Mouse (Mus musculus) bone marrow macrophage, adult 2 months (primary cell): ENCODE results near the gene Snrnp35. TPM values are rescaled to one million over a fixed set of nuclear protein-coding genes. Genes with fewer than 3 reads are reported as not detected.

Source experiments
- H3K27ac ChIP-seq: 2 replicates; pipeline ENCODE4 v1.5.1; 2012; ENCODE audit warnings: low read depth, low read length; ENCODE audit not compliant: insufficient read depth
- H3K4me1 ChIP-seq: 2 replicates; pipeline ENCODE4 v1.6.1; 2012; ENCODE audit warnings: low read length; ENCODE audit not compliant: control insufficient read depth, insufficient read depth
- H3K4me3 ChIP-seq: 2 replicates; pipeline ENCODE4 v1.5.1; 2012; ENCODE audit warnings: mild to moderate bottlenecking, low read length, moderate library complexity; ENCODE audit not compliant: insufficient read depth
- CTCF ChIP-seq: IDR thresholded peaks from 2 replicates; pipeline ENCODE4 v1.5.1; 2012; ENCODE audit warnings: low read depth, mild to moderate bottlenecking, low read length, moderate library complexity
- POLR2A ChIP-seq: IDR thresholded peaks from 2 replicates; pipeline ENCODE4 v1.6.1; 2012; ENCODE audit warnings: mild to moderate bottlenecking, low read depth, low read length, borderline replicate concordance
- polyA plus RNA-seq: library from polyadenylated mRNA; stranded (reverse); fragments of >200 nt; gene quantifications from 2 replicates; pipeline ENCODE4 v1.2.4, GENCODE M21; 2012; ENCODE audit not compliant: missing spikeins, insufficient read depth, insufficient read length

The Snrnp35 gene
- polyA plus RNA-seq, 1 experiment: 21.6 TPM

DNA sequence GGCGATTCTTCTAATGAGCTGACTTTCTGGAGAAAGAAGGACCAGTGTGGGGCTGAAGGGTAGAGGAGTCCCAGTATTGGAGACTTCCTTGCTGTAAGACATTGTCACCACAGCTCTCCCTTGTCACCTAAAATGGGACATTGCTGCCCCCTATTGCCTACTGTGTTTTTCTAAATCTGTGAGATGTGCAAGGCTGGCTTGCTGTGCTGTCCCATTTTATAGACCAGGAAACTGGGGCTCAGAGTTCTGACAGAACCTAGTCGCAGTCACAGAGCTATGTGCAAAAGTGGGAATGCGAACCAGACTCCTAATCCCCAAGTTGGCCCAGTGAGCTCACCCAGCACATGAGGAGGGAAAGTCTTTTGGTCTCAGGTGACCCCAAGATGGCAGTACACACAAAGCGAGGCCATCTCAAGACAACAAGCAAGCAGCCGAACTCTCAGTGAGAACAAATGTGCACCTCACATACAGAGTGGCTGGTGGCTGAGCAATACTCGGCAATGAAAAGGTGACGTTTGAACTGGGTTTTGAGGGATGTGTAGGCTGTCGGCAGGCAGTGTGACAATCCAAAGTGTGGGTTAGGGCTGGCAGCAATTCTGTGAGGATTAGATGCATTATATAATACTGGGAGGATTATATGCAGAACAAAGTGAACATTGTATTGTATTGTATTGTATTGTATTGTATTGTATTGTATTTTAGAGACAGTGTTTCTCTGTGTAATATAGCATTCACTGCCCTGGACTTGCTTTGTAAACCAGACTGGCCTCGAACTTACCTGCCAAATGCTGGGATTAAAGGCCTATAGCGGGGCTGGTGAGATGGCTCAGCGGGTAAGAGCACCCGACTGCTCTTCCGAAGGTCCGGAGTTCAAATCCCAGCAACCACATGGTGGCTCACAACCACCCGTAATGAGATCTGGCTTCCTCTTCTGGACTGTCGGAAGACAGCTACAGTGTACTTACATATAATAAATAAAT is 56.2 kb downstream of the Snrnp35 start:
- TF ChIP-seq CTCF: no peak
- TF ChIP-seq POLR2A: no peak
- Histone ChIP-seq H3K27ac (no peak overlapping the region), H3K4me3 (no peak overlapping the region), H3K4me1 (peaks cover 12% of the 10 kb centered on the region)

DNA sequence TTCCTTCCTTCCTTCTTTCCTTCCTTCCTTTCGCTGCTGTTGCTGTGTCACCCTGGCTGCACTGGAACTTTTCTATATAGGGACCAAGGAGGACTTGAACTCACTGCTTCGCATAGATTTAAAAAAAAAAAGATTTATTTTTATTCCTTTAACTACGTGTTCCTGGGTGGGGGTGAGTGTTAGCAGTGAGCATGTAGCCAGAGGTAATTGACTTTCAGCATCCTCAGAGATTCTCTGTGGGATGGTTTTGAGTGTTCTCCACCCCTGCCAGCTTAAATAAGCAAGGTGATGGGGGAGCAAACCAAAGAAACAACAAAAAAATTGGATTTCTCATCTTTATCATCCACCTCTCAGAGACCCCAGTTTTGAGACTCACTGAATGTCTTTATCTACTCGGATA is 57.0 kb downstream of the Snrnp35 start:
- no peak overlapping the region; the same call in 1 of the 2 replicates for H3K4me3 ChIP-seq
- peaks cover 12% of the 10 kb centered on the region for H3K4me1 ChIP-seq
- TF ChIP-seq POLR2A: no peak
- TF ChIP-seq CTCF: no peak
- H3K27ac ChIP-seq: peak overlapping the region; percentile 60; the same call in 1 of the 2 replicates

DNA sequence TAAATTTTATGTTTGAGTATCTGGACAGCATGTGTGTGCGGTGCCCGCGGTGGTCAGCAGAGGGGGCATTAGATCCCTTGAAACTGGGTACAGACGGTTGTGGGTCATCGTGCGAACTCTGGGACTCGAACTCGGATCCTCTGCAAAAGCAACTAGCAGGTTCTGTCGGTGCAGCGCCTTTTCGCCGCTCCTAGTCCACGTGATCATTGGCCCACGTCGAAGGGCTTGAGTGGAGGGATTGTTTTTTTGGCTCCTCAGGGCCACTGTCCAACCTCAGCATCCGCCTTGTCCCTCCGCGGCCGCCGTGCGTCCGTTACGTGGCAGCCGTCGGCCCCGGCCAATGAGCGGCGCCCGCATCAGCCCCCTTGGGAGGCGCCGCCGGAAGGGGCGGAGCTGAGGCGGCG is 57.5 kb downstream of the Snrnp35 start, which contains the start of gene Tmed2:
Gene Tmed2 (plus strand): TSS at position 313 of the 404 bp plus-strand sequence.
- peak within 1 kb of the TSS; percentile 82 for H3K4me3 ChIP-seq
- no peak for TF ChIP-seq CTCF
- TF ChIP-seq POLR2A: no peak
- peaks cover 12% of the 10 kb centered on the region for H3K4me1 ChIP-seq
- peak within 1 kb of the TSS; percentile 89 for H3K27ac ChIP-seq

Other genes with a start within 250 kb of the Snrnp35 start
- 0.40 and 0.66 TPM in 2 replicates for gene Pitpnm2, start 233.4 kb upstream of the Snrnp35 start, polyA plus RNA-seq
- 4.2 and 7.2 TPM in 2 replicates for gene Mphosph9, start 155.2 kb upstream of the Snrnp35 start, polyA plus RNA-seq
- 12.4 and 12.5 TPM in 2 replicates for gene 2810006K23Rik, start 155.0 kb upstream of the Snrnp35 start, polyA plus RNA-seq
- 88.0 and 92.2 TPM in 2 replicates for gene Cdk2ap1, start 120.1 kb upstream of the Snrnp35 start, polyA plus RNA-seq
- gene Sbno1, start 57.1 kb upstream of the Snrnp35 start, polyA plus RNA-seq: 57.5 and 59.2 TPM in 2 replicates
- 49.2 and 58.6 TPM in 2 replicates for gene Kmt5a, start 43.2 kb upstream of the Snrnp35 start, polyA plus RNA-seq
- 106 and 113 TPM in 2 replicates for gene Rilpl2, start 4.8 kb upstream of the Snrnp35 start, polyA plus RNA-seq
- 2.4 and 2.8 TPM in 2 replicates for gene Rilpl1, start 48.3 kb downstream of the Snrnp35 start, polyA plus RNA-seq
- gene Tmed2, start 57.6 kb downstream of the Snrnp35 start, polyA plus RNA-seq: 339 and 358 TPM in 2 replicates
- gene Ddx55, start 69.7 kb downstream of the Snrnp35 start, polyA plus RNA-seq: 9.2 and 11.8 TPM in 2 replicates
- 17.9 and 19.1 TPM in 2 replicates for gene Eif2b1, start 96.0 kb downstream of the Snrnp35 start, polyA plus RNA-seq
- 9.6 and 10.1 TPM in 2 replicates for gene Gtf2h3, start 96.0 kb downstream of the Snrnp35 start, polyA plus RNA-seq
- 17.7 and 19.2 TPM in 2 replicates for gene Atp6v0a2, start 145.4 kb downstream of the Snrnp35 start, polyA plus RNA-seq
- gene Dnah10, start 242.0 kb downstream of the Snrnp35 start, polyA plus RNA-seq: not detected in 2 replicates